Mouse (Mus musculus) heart, adult 8-10 months (tissue): ENCODE data around the gene Aldh9a1. TPM values are rescaled to one million over a fixed set of nuclear protein-coding genes. Genes with fewer than 3 reads are reported as not detected.

Experiments used
- DNase-seq: peaks from one replicate; pipeline ENCODE4 v3.0.0; 2022; ENCODE audit warnings: low spot score
- total RNA-seq, 4 experiments: library from RNA; stranded (reverse); gene quantifications; 2 replicates each; pipeline ENCODE4 v1.2.4; 2022

Gene Aldh9a1
- total RNA-seq, 4 experiments from 2014 or later = 15.1 to 27.6 (median 20.4) TPM

DNA sequence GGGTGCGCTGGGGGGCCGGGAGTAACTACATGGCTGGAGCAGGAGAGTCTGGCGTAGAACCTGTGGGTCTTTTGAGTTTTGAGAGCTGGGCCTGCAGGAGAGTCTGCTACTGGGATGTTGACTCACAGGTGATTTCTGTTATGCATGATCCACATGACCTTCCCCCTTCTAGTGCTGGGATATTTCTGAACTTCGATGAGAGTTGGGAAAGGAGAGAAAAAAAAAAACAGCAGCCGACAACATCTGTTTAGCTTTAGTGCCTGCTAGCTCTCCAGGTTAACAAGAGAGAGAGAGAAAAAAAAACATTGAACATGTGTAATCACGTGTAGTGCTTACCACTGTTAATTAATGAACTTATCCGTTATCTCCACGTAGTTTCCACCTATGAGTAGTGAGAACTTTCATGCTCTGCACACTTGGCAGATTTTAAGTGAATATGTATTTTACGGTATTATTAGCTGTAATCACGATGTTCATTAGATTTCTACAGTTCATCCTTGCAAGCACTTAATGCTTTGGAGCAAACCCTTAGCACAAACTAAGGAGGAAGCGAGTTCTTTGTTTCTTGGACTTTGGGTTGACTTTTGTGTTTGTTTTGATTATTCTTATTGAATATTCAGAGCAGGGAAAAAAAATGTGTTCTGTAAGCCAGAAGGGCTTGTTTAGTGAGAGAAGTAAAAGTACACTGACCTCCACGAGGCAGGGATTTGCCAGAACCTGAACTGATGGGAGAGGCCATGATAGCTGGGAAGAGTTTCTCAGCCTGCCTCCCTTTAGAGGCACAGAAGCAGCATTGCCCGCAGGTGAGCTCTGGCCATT is 1.0 kb downstream of the Aldh9a1 start:
- no peak for DNase-seq

- DNase-seq = no peak
Observed at GRCm38 (mm10) chr1:167352403-167352802, 2.6 kb downstream of the Aldh9a1 start.

GRCm38 (mm10) chr1:167357387-167357786 is 7.6 kb downstream of the Aldh9a1 start:
- DNase-seq = no peak

GRCm38 (mm10) chr1:167358731-167359130 is 8.9 kb downstream of the Aldh9a1 start:
- DNase-seq = no peak

DNA sequence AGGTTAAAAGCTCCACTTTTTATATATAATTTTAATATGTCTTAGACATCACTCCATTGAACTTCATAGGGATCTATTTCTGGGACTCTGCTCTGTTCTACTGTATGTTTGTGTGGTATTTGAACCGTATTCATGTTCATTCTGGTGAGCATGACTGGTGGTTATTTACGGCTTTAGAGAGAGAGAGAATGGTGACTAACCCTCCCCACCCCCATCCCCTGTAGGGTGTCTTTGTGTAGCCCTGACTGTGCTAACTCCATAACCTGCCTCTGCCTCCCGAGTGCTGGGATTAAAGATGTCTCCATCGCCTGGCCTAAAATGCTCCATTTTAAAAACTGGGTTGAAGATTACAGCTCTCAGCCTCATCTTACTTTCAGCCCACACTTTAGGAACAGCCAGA is 10.5 kb downstream of the Aldh9a1 start:
- DNase-seq = no peak

DNA sequence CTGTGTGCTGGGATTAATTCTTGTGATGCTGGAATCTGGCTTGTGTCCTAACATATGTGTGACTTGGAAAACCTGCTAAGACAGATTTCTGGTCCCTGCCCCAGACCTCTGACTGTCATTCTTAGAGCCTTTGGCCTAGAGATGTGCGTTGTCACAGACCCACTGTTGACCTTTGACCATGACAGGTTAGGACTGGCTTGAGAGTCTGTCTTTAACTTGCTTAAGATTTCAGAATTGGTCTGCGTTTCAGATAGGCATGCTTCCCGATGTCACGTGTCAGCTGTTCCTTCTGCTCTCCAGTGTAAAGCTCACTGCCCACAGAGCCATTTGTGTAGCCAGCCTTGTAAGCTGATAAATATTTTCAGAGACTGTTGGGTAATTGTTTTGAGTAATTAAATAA is 13.0 kb downstream of the Aldh9a1 start:
- no peak for DNase-seq

DNA sequence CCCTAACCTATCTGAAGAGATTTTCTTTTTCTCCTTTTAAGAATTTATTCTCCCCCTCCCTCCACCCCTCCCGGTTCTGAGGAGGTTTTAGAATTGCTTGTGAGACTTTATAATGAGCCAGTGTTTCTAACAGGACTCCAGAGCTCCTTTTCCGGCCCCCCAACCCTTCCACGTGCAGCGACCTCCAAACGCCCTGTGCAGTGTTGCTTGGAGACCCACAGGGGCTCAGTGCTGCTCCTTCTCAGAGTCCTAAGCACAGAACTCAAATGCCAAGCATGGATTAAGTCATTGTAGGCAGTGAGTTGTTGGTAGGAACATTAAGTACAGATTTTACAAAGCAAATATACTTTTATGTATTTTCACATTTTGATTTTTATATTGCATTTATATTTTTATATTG is 13.5 kb downstream of the Aldh9a1 start:
- no peak for DNase-seq

GRCm38 (mm10) chr1:167365808-167366207 is 16.0 kb downstream of the Aldh9a1 start:
- DNase-seq = peak; percentile 54

GRCm38 (mm10) chr1:167366621-167367020 is 16.8 kb downstream of the Aldh9a1 start:
- no peak for DNase-seq

GRCm38 (mm10) chr1:167368018-167368417 is 18.2 kb downstream of the Aldh9a1 start:
- no peak for DNase-seq

GRCm38 (mm10) chr1:167368513-167368912 is 18.7 kb downstream of the Aldh9a1 start:
- DNase-seq = no peak

DNA sequence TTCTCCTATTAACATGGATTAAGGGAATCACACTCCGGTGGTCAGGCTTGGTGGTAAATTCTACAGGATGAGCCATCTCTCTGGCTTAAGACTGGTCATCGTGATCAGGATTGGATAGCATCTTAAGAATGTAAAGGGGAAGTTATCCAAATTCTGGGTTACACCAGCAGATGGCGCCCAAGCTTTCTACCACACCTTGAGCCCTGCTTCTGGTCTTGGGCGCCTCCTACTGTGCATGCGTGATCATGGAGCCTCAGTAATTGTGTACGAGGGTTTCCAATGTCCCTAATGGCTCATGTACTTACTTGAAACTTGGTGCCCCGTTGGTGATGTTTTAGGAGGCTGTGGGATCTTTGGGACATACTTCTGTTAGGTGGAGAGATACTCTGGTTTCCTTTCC is 20.1 kb downstream of the Aldh9a1 start:
- peak; percentile 86 for DNase-seq

DNA sequence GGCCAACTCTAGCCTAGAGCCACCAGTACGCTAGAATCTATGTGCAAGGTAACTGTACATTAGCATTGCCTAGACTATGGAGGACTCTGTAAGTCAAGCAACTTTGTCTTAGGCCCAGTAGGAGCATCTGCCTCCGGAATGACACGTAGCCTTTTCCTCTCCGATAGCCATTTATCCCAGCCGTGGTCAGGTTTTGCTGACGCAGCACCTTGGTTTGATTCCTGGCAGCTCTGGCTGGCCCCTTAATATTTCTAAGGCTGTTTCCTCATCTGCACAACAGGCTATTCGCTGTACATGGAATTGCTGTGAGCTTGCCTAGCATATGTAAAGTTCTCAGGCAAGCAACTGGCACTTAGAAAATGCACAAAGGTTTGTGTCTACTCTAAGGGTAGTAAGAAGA is 22.9 kb downstream of the Aldh9a1 start:
- no peak for DNase-seq

- DNase-seq = no peak
Observed at GRCm38 (mm10) chr1:167374003-167374784, 24.4 kb downstream of the Aldh9a1 start.

DNA sequence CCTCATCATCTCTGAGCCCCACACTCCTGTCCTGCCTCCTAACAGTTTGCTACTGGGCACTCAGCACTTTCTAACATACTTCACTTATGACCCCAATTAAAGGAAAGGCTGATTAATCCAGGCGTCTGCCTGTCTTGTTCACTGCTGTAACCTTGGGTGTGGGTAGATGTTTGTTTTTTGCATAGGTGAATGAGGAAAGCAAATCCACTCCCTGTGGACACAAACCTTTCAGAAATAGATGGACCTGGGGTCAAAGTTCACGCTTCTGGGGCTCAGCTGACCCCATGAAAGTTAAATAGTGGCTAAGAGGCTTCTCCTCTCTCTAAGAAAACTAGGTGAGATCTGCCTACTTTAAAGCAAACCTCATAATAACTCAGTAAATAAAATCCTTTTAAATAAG is 25.2 kb downstream of the Aldh9a1 start:
- DNase-seq = no peak

- no peak for DNase-seq
Observed at GRCm38 (mm10) chr1:167378019-167378418, 28.2 kb downstream of the Aldh9a1 start.

GRCm38 (mm10) chr1:167379751-167380150 is 30.0 kb downstream of the Aldh9a1 start:
- DNase-seq = no peak

DNA sequence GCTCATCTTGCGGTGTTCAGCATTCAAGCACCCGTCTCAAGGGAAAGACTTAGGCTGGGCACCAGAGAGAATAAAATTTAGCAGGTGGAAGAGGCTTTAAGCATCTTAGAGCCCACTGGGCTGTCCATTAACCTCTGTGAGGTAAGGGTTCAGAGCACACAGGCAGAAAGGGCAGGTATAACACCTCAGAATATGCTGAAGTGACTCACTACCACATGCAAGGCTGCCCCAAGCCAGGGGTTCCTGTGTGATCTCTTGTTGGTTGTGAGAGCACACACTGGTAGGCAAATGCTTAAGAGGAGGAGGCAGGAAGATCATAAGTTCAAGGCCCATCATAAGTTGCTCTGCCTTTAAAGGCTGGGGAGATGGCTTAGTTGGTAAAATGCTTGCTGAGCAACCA is 30.4 kb downstream of the Aldh9a1 start:
- DNase-seq = no peak

GRCm38 (mm10) chr1:167381050-167382015 is 31.5 kb downstream of the Aldh9a1 start:
- no peak for DNase-seq

GRCm38 (mm10) chr1:167382316-167382715 is 32.5 kb downstream of the Aldh9a1 start:
- no peak for DNase-seq

DNA sequence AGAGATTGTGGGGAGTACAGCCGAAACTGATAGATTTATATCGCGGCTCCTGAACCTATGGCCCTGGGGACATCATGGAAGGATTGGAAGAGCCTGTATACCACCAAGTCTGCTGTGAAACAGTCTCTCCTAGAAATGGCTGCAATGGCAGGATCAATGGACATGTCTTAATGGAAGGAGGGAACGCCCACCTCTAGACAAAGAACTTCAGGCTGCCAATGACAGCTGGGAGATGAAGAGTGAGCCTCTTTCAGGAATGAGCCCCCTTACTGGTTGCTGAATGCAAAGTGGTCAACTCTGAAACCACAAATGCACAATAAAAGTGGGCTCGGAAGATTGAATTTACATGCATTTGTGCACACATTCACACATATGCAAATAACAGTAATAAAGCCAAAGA is 33.0 kb downstream of the Aldh9a1 start:
- DNase-seq = no peak

GRCm38 (mm10) chr1:167383178-167383577 is 33.4 kb downstream of the Aldh9a1 start:
- DNase-seq = no peak
